Mouse (Mus musculus): ENCODE results near the gene Cmtm8.

- TF ChIP-seq TBP (IDR thresholded peaks at IDR 0.05; ENCODE audit: low read depth, low read length) (no peak), EP300 (IDR thresholded peaks at IDR 0.05; ENCODE audit: low read depth in 1 of 2, low read length in 2 of 2) (no peak), CTCF (IDR thresholded peaks at IDR 0.05 in 2 of 3, conservative IDR thresholded peaks at IDR 0.05 in 1 of 3; ENCODE audit: control insufficient read depth in 1 of 3, insufficient read depth in 1 of 3, low read depth in 2 of 3, low read length in 3 of 3, poor library complexity in 1 of 3, severe bottlenecking in 1 of 3) (no peak), HCFC1 (IDR thresholded peaks at IDR 0.05; ENCODE audit: low read depth, low read length) (no peak), MAZ (IDR thresholded peaks at IDR 0.05; ENCODE audit: low read depth, low read length) (no peak), MEF2A (IDR thresholded peaks at IDR 0.05; ENCODE audit: extremely low read depth, insufficient replicate concordance, low read depth, low read length, poor library complexity, severe bottlenecking) (no peak), POLR2A (IDR thresholded peaks at IDR 0.05; ENCODE audit: control insufficient read depth in 1 of 2, insufficient read depth in 1 of 2, low read depth in 1 of 2, low read length in 2 of 2, poor library complexity in 1 of 2) (no peak), GATA1 (IDR thresholded peaks at IDR 0.05; ENCODE audit: low read depth, low read length) (no peak)
Measured at GRCm38 (mm10) chr9:114843634-114844016, 331 bp downstream of the Cmtm8 start.
